Mouse (Mus musculus): Measurements from ENCODE around the gene Cilp2.

GRCm38 (mm10) chr8:69895772-69896451 lies 8.4 kb upstream of the Cilp2 start:
- TF ChIP-seq ZNF384 (IDR thresholded peaks at IDR 0.05; ENCODE audit: low read depth, low read length) (no peak), JUND (IDR thresholded peaks at IDR 0.05; ENCODE audit: low read depth, low read length) (no peak), MAX (IDR thresholded peaks at IDR 0.05; ENCODE audit: low read length) (no peak), POLR2A (IDR thresholded peaks at IDR 0.05; ENCODE audit: control insufficient read depth in 1 of 2, insufficient read depth in 1 of 2, low read depth in 1 of 2, low read length in 2 of 2, poor library complexity in 1 of 2) (no peak), CHD2 (IDR thresholded peaks at IDR 0.05; ENCODE audit: low read length) (no peak), CTCF (IDR thresholded peaks at IDR 0.05 in 2 of 3, conservative IDR thresholded peaks at IDR 0.05 in 1 of 3; ENCODE audit: control insufficient read depth in 1 of 3, insufficient read depth in 1 of 3, low read depth in 2 of 3, low read length in 3 of 3, poor library complexity in 1 of 3, severe bottlenecking in 1 of 3) (no peak), BHLHE40 (IDR thresholded peaks at IDR 0.05; ENCODE audit: borderline replicate concordance, low read depth, low read length) (no peak)

All from MEL (cell line).